Mouse (Mus musculus): ENCODE results near the gene Ubr2. TPM values are rescaled to one million over a fixed set of nuclear protein-coding genes. Genes with fewer than 3 reads are reported as not detected.

Ubr2 gene
- polyA plus RNA-seq, 1 experiment from 2014 or later, result 7.0 TPM

- Histone ChIP-seq H3K27ac (no peak overlapping the region), H3K4me3 (replicated peaks) (no peak overlapping the region), H3K9me3 (replicated peaks) (no peaks in the 10 kb centered on the region), H3K4me2 (no peak overlapping the region), H3K4me1 (replicated peaks) (peaks cover 5% of the 10 kb centered on the region; the same call in 1 of the 2 replicates), H3K9ac (no peak overlapping the region), H3K36me3 (peaks cover 99% of the 10 kb centered on the region), H3K27me3 (no peaks in the 10 kb centered on the region)
- 21% methylated on average over 3 of the region's 3 CpGs for WGBS (ENCODE audit: insufficient replicate concordance)
- DNase-seq (no peak), ATAC-seq (ENCODE audit: low read depth) (no peak)
These were observed 48.2 kb downstream of the Ubr2 start for GRCm38 (mm10) chr17:46962153-46962552.

- no peak overlapping the region for H3K9ac ChIP-seq
- no peak overlapping the region for H3K4me2 ChIP-seq
- no peaks in the 10 kb centered on the region for H3K9me3 ChIP-seq (replicated peaks)
- H3K4me1 ChIP-seq (replicated peaks), result peaks cover 5% of the 10 kb centered on the region; the same call in 1 of the 2 replicates
- ATAC-seq (ENCODE audit: low read depth), result no peak
- DNase-seq, result no peak
- H3K36me3 ChIP-seq, result peaks cover 99% of the 10 kb centered on the region
- WGBS (ENCODE audit: insufficient replicate concordance), result 85% methylated on average over 10 of the region's 10 CpGs
- H3K4me3 ChIP-seq (replicated peaks), result no peak overlapping the region
- no peaks in the 10 kb centered on the region for H3K27me3 ChIP-seq
- H3K27ac ChIP-seq, result no peak overlapping the region
These were observed 50.1 kb downstream of the Ubr2 start for GRCm38 (mm10) chr17:46960216-46960615.

- WGBS (ENCODE audit: insufficient replicate concordance), result 81% methylated on average over 2 of the region's 2 CpGs
- no peak for DNase-seq
- H3K27me3 ChIP-seq, result no peaks in the 10 kb centered on the region
- peaks cover 5% of the 10 kb centered on the region; the same call in 1 of the 2 replicates for H3K4me1 ChIP-seq (replicated peaks)
- no peak overlapping the region for H3K27ac ChIP-seq
- H3K36me3 ChIP-seq, result peaks cover 99% of the 10 kb centered on the region
- H3K4me3 ChIP-seq (replicated peaks), result no peak overlapping the region
- no peak overlapping the region for H3K9ac ChIP-seq
- no peak overlapping the region for H3K4me2 ChIP-seq
- H3K9me3 ChIP-seq (replicated peaks), result no peaks in the 10 kb centered on the region
- no peak for ATAC-seq (ENCODE audit: low read depth)
These were observed 52.3 kb downstream of the Ubr2 start for GRCm38 (mm10) chr17:46958045-46958444.

GRCm38 (mm10) chr17:46946276-46946675 lies 64.1 kb downstream of the Ubr2 start:
- H3K27ac ChIP-seq, result no peak overlapping the region
- H3K9me3 ChIP-seq (replicated peaks), result no peaks in the 10 kb centered on the region
- DNase-seq, result no peak
- H3K4me2 ChIP-seq, result no peak overlapping the region
- no peak overlapping the region for H3K9ac ChIP-seq
- H3K4me1 ChIP-seq (replicated peaks), result no peaks in the 10 kb centered on the region
- no peak overlapping the region for H3K4me3 ChIP-seq (replicated peaks)
- ATAC-seq (ENCODE audit: low read depth), result no peak
- 89% methylated on average over 9 of the region's 9 CpGs for WGBS (ENCODE audit: insufficient replicate concordance)
- peaks cover 82% of the 10 kb centered on the region for H3K36me3 ChIP-seq
- H3K27me3 ChIP-seq, result no peaks in the 10 kb centered on the region

- Histone ChIP-seq H3K27me3 (no peaks in the 10 kb centered on the region), H3K4me1 (replicated peaks) (no peaks in the 10 kb centered on the region), H3K4me3 (replicated peaks) (no peak overlapping the region), H3K4me2 (no peak overlapping the region), H3K9me3 (replicated peaks) (no peaks in the 10 kb centered on the region), H3K36me3 (peaks cover 97% of the 10 kb centered on the region), H3K27ac (no peak overlapping the region), H3K9ac (no peak overlapping the region)
- DNase-seq, result no peak
- no peak for ATAC-seq (ENCODE audit: low read depth)
- 90% methylated on average over 9 of the region's 9 CpGs for WGBS (ENCODE audit: insufficient replicate concordance)
These were observed 67.9 kb downstream of the Ubr2 start for GRCm38 (mm10) chr17:46942421-46942820.

- DNase-seq (no peak), ATAC-seq (ENCODE audit: low read depth) (no peak)
- no peaks in the 10 kb centered on the region for H3K9me3 ChIP-seq (replicated peaks)
- no peak overlapping the region for H3K27ac ChIP-seq
- H3K27me3 ChIP-seq, result no peaks in the 10 kb centered on the region
- peaks cover 99% of the 10 kb centered on the region for H3K36me3 ChIP-seq
- H3K9ac ChIP-seq, result no peak overlapping the region
- no peak overlapping the region for H3K4me2 ChIP-seq
- 86% methylated on average over 8 of the region's 8 CpGs for WGBS (ENCODE audit: insufficient replicate concordance)
- H3K4me1 ChIP-seq (replicated peaks), result no peaks in the 10 kb centered on the region
- no peak overlapping the region for H3K4me3 ChIP-seq (replicated peaks)
These were observed 69.9 kb downstream of the Ubr2 start for GRCm38 (mm10) chr17:46940461-46940860.

GRCm38 (mm10) chr17:46933557-46934348 lies 76.6 kb downstream of the Ubr2 start:
- no peaks in the 10 kb centered on the region for H3K9me3 ChIP-seq (replicated peaks)
- peaks cover 15% of the 10 kb centered on the region for H3K4me1 ChIP-seq (replicated peaks)
- H3K4me3 ChIP-seq (replicated peaks), result no peak overlapping the region
- no peak overlapping the region for H3K27ac ChIP-seq
- peaks cover 98% of the 10 kb centered on the region for H3K36me3 ChIP-seq
- no peaks in the 10 kb centered on the region for H3K27me3 ChIP-seq
- ATAC-seq (ENCODE audit: low read depth) (no peak), DNase-seq (peak; percentile 20)
- no peak overlapping the region for H3K4me2 ChIP-seq
- H3K9ac ChIP-seq, result no peak overlapping the region
- WGBS (ENCODE audit: insufficient replicate concordance), result 79% methylated on average over 19 of the region's 19 CpGs

GRCm38 (mm10) chr17:46932961-46933360 lies 77.4 kb downstream of the Ubr2 start:
- Histone ChIP-seq H3K4me3 (replicated peaks) (no peak overlapping the region), H3K36me3 (peaks cover 96% of the 10 kb centered on the region), H3K27ac (no peak overlapping the region), H3K9me3 (replicated peaks) (no peaks in the 10 kb centered on the region), H3K4me2 (no peak overlapping the region), H3K4me1 (replicated peaks) (peaks cover 15% of the 10 kb centered on the region), H3K9ac (no peak overlapping the region), H3K27me3 (no peaks in the 10 kb centered on the region)
- WGBS (ENCODE audit: insufficient replicate concordance), result 87% methylated on average over 5 of the region's 5 CpGs
- ATAC-seq (ENCODE audit: low read depth), result no peak
- no peak for DNase-seq

- DNase-seq (no peak), ATAC-seq (ENCODE audit: low read depth) (no peak)
- Histone ChIP-seq H3K27me3 (no peaks in the 10 kb centered on the region), H3K36me3 (peaks cover 65% of the 10 kb centered on the region), H3K27ac (no peak overlapping the region), H3K4me3 (replicated peaks) (no peak overlapping the region), H3K4me1 (replicated peaks) (peaks cover 15% of the 10 kb centered on the region), H3K9ac (no peak overlapping the region), H3K9me3 (replicated peaks) (no peaks in the 10 kb centered on the region), H3K4me2 (no peak overlapping the region)
- 86% methylated on average over 7 of the region's 7 CpGs for WGBS (ENCODE audit: insufficient replicate concordance)
These were observed 80.5 kb downstream of the Ubr2 start for GRCm38 (mm10) chr17:46929897-46930296.

- peaks cover 59% of the 10 kb centered on the region for H3K36me3 ChIP-seq
These were observed 81.1 kb downstream of the Ubr2 start for GRCm38 (mm10) chr17:46929277-46929676.

GRCm38 (mm10) chr17:46927781-46928180 lies 82.6 kb downstream of the Ubr2 start:
- ATAC-seq (ENCODE audit: low read depth) (no peak), DNase-seq (no peak)
- no peak overlapping the region for H3K9ac ChIP-seq
- no peak overlapping the region for H3K4me3 ChIP-seq (replicated peaks)
- WGBS (ENCODE audit: insufficient replicate concordance), result 79% methylated on average over 5 of the region's 5 CpGs
- H3K9me3 ChIP-seq (replicated peaks), result no peaks in the 10 kb centered on the region
- no peaks in the 10 kb centered on the region for H3K27me3 ChIP-seq
- peaks cover 44% of the 10 kb centered on the region for H3K36me3 ChIP-seq
- H3K27ac ChIP-seq, result no peak overlapping the region
- H3K4me2 ChIP-seq, result no peak overlapping the region
- H3K4me1 ChIP-seq (replicated peaks), result peaks cover 15% of the 10 kb centered on the region

More at GRCm38 (mm10) chr17:46929277-46929676, 81.1 kb downstream of the Ubr2 start:
- Histone ChIP-seq H3K9me3 (replicated peaks) (no peaks in the 10 kb centered on the region), H3K27ac (no peak overlapping the region), H3K4me2 (no peak overlapping the region), H3K4me3 (replicated peaks) (no peak overlapping the region), H3K9ac (no peak overlapping the region), H3K27me3 (no peaks in the 10 kb centered on the region), H3K4me1 (replicated peaks) (peaks cover 15% of the 10 kb centered on the region)
- ATAC-seq (ENCODE audit: low read depth) (no peak), DNase-seq (no peak)
- WGBS (ENCODE audit: insufficient replicate concordance), result 71% methylated on average over 12 of the region's 12 CpGs

GRCm38 (mm10) chr17:46926941-46927340 lies 83.4 kb downstream of the Ubr2 start:
- Histone ChIP-seq H3K4me3 (replicated peaks) (no peak overlapping the region), H3K27ac (no peak overlapping the region), H3K36me3 (peaks cover 35% of the 10 kb centered on the region), H3K4me1 (replicated peaks) (peaks cover 15% of the 10 kb centered on the region), H3K4me2 (no peak overlapping the region), H3K9me3 (replicated peaks) (no peaks in the 10 kb centered on the region), H3K27me3 (no peaks in the 10 kb centered on the region), H3K9ac (no peak overlapping the region)
- whole genome bisulfite sequencing (ENCODE audit: insufficient replicate concordance), result 56% methylated on average over 3 of the region's 3 CpGs
- ATAC-seq (ENCODE audit: low read depth), result no peak
- DNase-seq, result no peak

Data from liver, embryonic 13.5 days (tissue).